Mouse (Mus musculus) cortical plate, adult 2 months (tissue): ENCODE results near the gene Eif3l.

Experiments
- CTCF ChIP-seq: fragments of 200-500 bp; IDR thresholded peaks from 2 replicates; pipeline ENCODE4 v1.5.1; 2011; ENCODE audit warnings: mild to moderate bottlenecking, control low read depth, low read length; ENCODE audit not compliant: insufficient read depth; ENCODE audit errors: extremely low read depth
- POLR2A ChIP-seq: fragments of 200-500 bp; IDR thresholded peaks from 2 replicates; pipeline ENCODE4 v1.6.1; 2011; ENCODE audit warnings: mild to moderate bottlenecking, low read length, control low read depth; ENCODE audit not compliant: insufficient read depth; ENCODE audit errors: extremely low read depth

DNA sequence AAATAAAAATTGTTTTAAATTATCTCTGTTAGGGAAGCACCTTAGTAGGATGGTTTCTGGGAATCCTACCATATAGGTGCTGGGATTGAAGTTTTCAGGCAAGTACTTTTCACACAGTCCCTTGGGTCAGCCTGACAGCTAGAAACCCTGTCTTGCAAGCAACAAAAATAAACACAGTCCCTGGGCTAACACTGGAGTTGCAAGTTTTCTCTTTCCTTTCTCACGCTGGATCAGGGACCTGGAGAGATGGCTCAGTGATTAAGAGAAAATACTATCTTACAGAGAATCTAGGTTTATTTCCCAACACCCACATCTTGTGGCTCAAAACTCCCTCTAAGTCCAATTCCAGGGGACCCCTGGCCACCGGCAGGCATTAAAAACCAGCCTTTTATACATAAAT is 22.2 kb downstream of the Eif3l start:
- TF ChIP-seq CTCF = no peak
- TF ChIP-seq POLR2A = no peak
